Mouse (Mus musculus) spleen, adult 18-20 months (tissue): ENCODE results near the gene Calm3.

Experiments
- DNase-seq, 2 experiments: peaks; one replicate each; pipeline ENCODE4 v3.0.0; 2022; ENCODE audit warnings: mixed read lengths in 2 of 2

Gene Calm3

GRCm38 (mm10) chr7:16885905-16886304 lies 38.0 kb downstream of the Calm3 start:
- no peak for DNase-seq

- DNase-seq: no peak
Observed at GRCm38 (mm10) chr7:16885271-16885776, 38.6 kb downstream of the Calm3 start.

GRCm38 (mm10) chr7:16884334-16884733 lies 39.6 kb downstream of the Calm3 start:
- no peak for DNase-seq

- no peak for DNase-seq
Observed at GRCm38 (mm10) chr7:16883162-16883561, 40.8 kb downstream of the Calm3 start.

- no peak for DNase-seq
Observed at GRCm38 (mm10) chr7:16880615-16881014, 43.3 kb downstream of the Calm3 start.

GRCm38 (mm10) chr7:16879796-16880547 lies 43.9 kb downstream of the Calm3 start:
- no peak for DNase-seq

- DNase-seq: no peak
Observed at GRCm38 (mm10) chr7:16877717-16878116, 46.2 kb downstream of the Calm3 start.

- no peak for DNase-seq
Observed at GRCm38 (mm10) chr7:16876608-16877007, 47.3 kb downstream of the Calm3 start.

- no peak for DNase-seq
Observed at GRCm38 (mm10) chr7:16876006-16876405, 47.9 kb downstream of the Calm3 start.

GRCm38 (mm10) chr7:16875326-16875725 lies 48.6 kb downstream of the Calm3 start:
- DNase-seq: no peak

- no peak for DNase-seq
Observed at GRCm38 (mm10) chr7:16875310-16875325, 48.8 kb downstream of the Calm3 start, which contains the start of gene Dact3. TSS of gene Dact3 (plus strand) at chr7:16875317.

GRCm38 (mm10) chr7:16874756-16875309 lies 49.1 kb downstream of the Calm3 start:
- peak; percentile 98 to 99 for DNase-seq

- DNase-seq: peak; percentile 62 to 81
Observed at GRCm38 (mm10) chr7:16874190-16874589, 49.7 kb downstream of the Calm3 start.

- no peak for DNase-seq
Observed at GRCm38 (mm10) chr7:16873392-16873791, 50.5 kb downstream of the Calm3 start.

- DNase-seq: no peak
Observed at GRCm38 (mm10) chr7:16872478-16872877, 51.4 kb downstream of the Calm3 start.

- DNase-seq: no peak
Observed at GRCm38 (mm10) chr7:16871600-16871999, 52.3 kb downstream of the Calm3 start.

GRCm38 (mm10) chr7:16869497-16869896 lies 54.4 kb downstream of the Calm3 start:
- no peak for DNase-seq

- DNase-seq: no peak
Observed at GRCm38 (mm10) chr7:16867488-16867887, 56.4 kb downstream of the Calm3 start.
